Mouse (Mus musculus) ovary, postnatal 36 days (tissue): ENCODE data around the gene Secisbp2l.

ENCODE experiments used
- DNase-seq: peaks from one replicate; pipeline ENCODE4 v3.0.0; 2022; ENCODE audit warnings: low spot score, mixed read lengths

Secisbp2l gene

DNA sequence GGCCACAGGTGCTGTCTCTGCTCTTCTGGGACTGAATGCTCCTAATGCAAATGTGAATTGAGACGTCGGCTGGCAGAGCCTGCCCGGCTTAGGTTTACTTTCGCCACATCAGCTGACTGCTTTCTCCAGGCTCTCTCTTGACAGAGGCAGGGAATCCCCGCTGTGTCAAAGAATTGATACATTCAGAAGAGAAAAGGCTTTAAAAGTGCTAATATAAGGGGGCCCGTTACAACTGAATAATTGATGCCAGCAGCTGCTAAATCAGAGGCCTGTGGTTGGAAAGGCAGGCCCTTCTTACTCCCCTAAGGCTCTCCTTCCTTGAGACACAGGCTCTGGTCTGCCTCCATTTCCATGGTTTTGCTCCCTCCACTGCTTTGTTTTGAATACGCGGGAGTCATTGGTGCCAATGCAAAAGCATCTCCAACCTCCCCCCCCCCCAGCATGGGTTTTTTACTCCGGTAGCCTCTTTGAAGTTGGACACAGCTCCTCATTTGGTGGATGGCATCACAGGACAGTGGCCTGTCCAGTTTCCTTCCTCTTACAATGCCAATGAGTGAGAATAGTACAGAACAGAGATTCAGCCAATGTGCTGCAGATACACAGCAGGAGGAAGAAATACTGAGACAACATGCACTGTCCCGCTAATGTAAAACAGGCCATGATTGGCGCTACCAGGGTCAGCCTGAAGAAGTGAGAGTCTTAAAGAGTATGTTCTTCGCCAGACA, 77.6 kb downstream of the Secisbp2l start:
- DNase-seq: no peak

DNA sequence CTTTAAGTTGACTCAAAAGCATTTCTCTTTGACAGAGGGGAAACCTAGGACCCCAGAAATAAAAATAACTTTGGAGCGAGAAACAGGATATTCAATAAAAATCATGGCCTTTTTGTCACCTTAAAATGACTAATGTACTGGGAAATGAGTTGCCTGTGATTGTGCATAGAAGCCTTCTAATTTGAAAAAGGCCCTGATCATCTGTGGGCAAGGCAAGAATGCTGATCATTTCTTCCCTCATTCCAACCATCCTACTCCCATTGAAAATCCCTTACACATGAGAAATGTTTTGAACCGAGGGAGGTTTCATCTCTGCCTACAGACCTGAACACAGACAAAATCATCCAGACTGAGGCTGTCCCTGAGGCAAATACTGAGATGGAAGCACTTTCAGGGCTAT, 79.8 kb downstream of the Secisbp2l start:
- DNase-seq: no peak

DNA sequence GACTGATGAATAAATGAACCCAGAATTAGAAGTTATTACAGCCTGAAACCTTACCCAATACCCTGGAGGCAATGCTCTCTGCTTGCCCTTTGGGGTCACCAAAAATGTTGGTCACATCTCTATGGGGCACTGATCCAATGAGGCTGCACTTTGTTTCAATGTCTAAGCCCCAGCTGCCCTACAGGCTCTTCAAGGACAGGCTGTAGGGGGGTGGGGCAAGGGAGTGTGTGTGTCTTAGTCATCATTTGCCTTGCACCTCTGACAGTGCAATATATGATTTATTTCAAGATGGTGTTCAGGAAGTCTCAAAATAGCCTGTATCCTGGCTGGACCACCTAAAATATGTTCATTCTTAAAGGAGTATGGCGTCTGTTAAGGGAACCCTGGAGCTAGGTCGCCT, 81.1 kb downstream of the Secisbp2l start:
- DNase-seq: no peak

DNA sequence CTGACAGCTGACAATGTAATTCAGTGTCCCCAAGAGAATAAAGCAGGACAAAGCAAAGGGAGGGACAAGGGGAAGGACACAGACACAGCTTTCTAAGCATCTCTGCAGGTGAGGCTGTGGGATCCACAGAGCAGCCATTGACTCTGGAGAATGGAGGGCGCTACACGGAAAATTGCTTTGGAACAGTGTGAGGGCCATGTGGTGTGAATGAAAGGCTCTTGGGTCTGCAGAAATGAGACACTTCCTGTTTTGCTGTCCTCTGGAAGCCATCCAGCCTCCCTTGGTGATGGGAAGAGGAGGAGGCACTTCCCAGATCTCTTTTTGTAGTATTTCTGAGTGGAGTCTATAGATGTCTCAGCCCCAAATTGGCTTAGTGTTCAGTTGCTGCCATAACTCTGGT, 86.5 kb downstream of the Secisbp2l start:
- DNase-seq: no peak

DNA sequence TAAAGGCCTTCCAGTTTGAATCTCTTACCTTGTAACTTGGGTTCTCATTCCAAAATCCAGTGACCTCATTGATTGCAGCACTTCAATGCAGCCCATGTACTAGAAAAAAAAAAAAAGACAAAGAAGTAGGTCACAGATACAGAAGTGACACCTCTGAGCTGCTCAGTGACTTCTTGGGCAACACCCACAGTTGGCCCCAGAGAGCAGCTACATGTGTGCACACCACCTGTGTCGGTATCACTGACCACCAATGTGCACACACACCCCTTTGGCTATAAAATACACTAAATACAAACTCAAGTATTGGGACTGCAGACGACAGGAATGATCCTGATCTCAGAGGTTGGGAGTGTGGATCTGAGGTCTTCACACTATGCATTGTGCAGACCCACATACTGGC, 87.9 kb downstream of the Secisbp2l start:
- DNase-seq: no peak

DNA sequence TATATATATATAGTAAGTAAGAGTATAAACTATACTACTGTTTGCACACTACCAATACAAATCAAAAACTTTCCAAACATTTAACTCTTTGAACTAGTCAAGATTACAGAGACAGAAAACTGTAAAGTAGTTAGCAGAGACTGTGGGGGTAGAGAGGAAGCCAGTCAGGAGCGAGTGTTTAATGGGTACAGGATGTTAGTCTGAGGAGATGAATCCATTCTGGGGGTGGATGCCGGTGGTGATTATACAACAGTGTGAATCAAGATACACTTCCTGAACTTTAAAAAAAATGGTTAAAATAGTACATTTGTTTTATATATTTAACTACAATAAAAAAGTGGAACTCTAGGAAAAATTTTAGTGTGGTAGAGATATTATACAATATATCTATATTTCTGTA, 90.7 kb downstream of the Secisbp2l start:
- no peak for DNase-seq
